Mouse (Mus musculus): ENCODE data around the gene Ntn1.
A peak's percentile ranks its signal among the peaks of the same experiment; 100 is the strongest.

Gene Ntn1

GRCm38 (mm10) chr11:68407266-68407926, 6.8 kb upstream of the Ntn1 start:
- no peak for DNase-seq (ENCODE audit: low spot score in 2 of 2)

GRCm38 (mm10) chr11:68405576-68405975, 5.0 kb upstream of the Ntn1 start:
- DNase-seq (ENCODE audit: low spot score in 2 of 2) = no peak

GRCm38 (mm10) chr11:68404185-68404584, 3.6 kb upstream of the Ntn1 start:
- no peak for DNase-seq (ENCODE audit: low spot score in 2 of 2)

GRCm38 (mm10) chr11:68401428-68401827, 805 bp upstream of the Ntn1 start:
- DNase-seq (ENCODE audit: low spot score in 2 of 2) = no peak

- peak in 1 of 2 experiments; percentile 46 for DNase-seq (ENCODE audit: low spot score in 2 of 2)
Observed at GRCm38 (mm10) chr11:68400021-68400671, 477 bp downstream of the Ntn1 start.

- peak; percentile 51 to 63 for DNase-seq (ENCODE audit: low spot score in 2 of 2)
Observed at GRCm38 (mm10) chr11:68399548-68400020, 1.0 kb downstream of the Ntn1 start.

- DNase-seq (ENCODE audit: low spot score in 2 of 2) = no peak
Observed at GRCm38 (mm10) chr11:68398891-68399547, 1.6 kb downstream of the Ntn1 start.

- no peak for DNase-seq (ENCODE audit: low spot score in 2 of 2)
Observed at GRCm38 (mm10) chr11:68395546-68395945, 5.1 kb downstream of the Ntn1 start.

- DNase-seq (ENCODE audit: low spot score in 2 of 2) = no peak
Observed at GRCm38 (mm10) chr11:68394749-68395148, 5.9 kb downstream of the Ntn1 start.

GRCm38 (mm10) chr11:68393897-68394490, 6.6 kb downstream of the Ntn1 start:
- DNase-seq (ENCODE audit: low spot score in 2 of 2) = no peak

GRCm38 (mm10) chr11:68390381-68391287, 10.0 kb downstream of the Ntn1 start:
- no peak for DNase-seq (ENCODE audit: low spot score in 2 of 2)

- DNase-seq (ENCODE audit: low spot score in 2 of 2) = no peak
Observed at GRCm38 (mm10) chr11:68389621-68390020, 11.0 kb downstream of the Ntn1 start.

GRCm38 (mm10) chr11:68388655-68389015, 12.0 kb downstream of the Ntn1 start:
- no peak for DNase-seq (ENCODE audit: low spot score in 2 of 2)

GRCm38 (mm10) chr11:68387971-68388654, 12.5 kb downstream of the Ntn1 start:
- no peak for DNase-seq (ENCODE audit: low spot score in 2 of 2)

GRCm38 (mm10) chr11:68387441-68387760, 13.2 kb downstream of the Ntn1 start:
- no peak for DNase-seq (ENCODE audit: low spot score in 2 of 2)

GRCm38 (mm10) chr11:68386589-68387440, 13.8 kb downstream of the Ntn1 start:
- peak; percentile 52 to 64 for DNase-seq (ENCODE audit: low spot score in 2 of 2)

GRCm38 (mm10) chr11:68385921-68386588, 14.6 kb downstream of the Ntn1 start:
- DNase-seq (ENCODE audit: low spot score in 2 of 2) = peak in 1 of 2 experiments; percentile 41

- DNase-seq (ENCODE audit: low spot score in 2 of 2) = peak; percentile 37 to 40
Observed at GRCm38 (mm10) chr11:68385021-68385821, 15.4 kb downstream of the Ntn1 start.

GRCm38 (mm10) chr11:68384592-68385020, 16.0 kb downstream of the Ntn1 start:
- no peak for DNase-seq (ENCODE audit: low spot score in 2 of 2)
